Mouse (Mus musculus) heart, postnatal 0 days (tissue): Measurements from ENCODE around the gene Camk2d. TPM values are rescaled to one million over a fixed set of nuclear protein-coding genes. Genes with fewer than 3 reads are reported as not detected.
A peak's percentile ranks its signal among the peaks of the same experiment; 100 is the strongest.

Experiments
- ATAC-seq: fragments of 200-750 bp; cut with Nextera tagmentation; 2 replicates; pipeline ENCODE4 v1.8.0; 2017; ENCODE audit warnings: low read depth, moderate number of reproducible peaks, moderate library complexity; ENCODE audit not compliant: insufficient read depth
- DNase-seq: peaks from one replicate; pipeline ENCODE4 v3.0.0-alpha.2; 2016; ENCODE audit warnings: low spot score
- H3K27ac ChIP-seq: fragments of 300-500 bp; sonication (generic); 2 replicates; pipeline ENCODE4 v1.5.1; 2014; ENCODE audit warnings: low read depth, mild to moderate bottlenecking
- H3K27me3 ChIP-seq: fragments of 300-500 bp; sonication (generic); 2 replicates; pipeline ENCODE4 v1.6.1; 2014; ENCODE audit warnings: low read length, mixed read lengths; ENCODE audit not compliant: control insufficient read depth, insufficient read depth
- H3K36me3 ChIP-seq: fragments of 300-500 bp; sonication (generic); replicated peaks from 2 replicates; pipeline ENCODE4 v1.6.1; 2014; ENCODE audit warnings: low read length, mixed read lengths; ENCODE audit not compliant: control insufficient read depth, insufficient read depth
- H3K4me1 ChIP-seq: fragments of 300-500 bp; sonication (generic); 2 replicates; pipeline ENCODE4 v1.6.1; 2014; ENCODE audit warnings: antibody characterized with exemption; ENCODE audit not compliant: control insufficient read depth, insufficient read depth
- H3K4me2 ChIP-seq: fragments of 300-500 bp; sonication (generic); 2 replicates; pipeline ENCODE4 v1.6.1; 2014; ENCODE audit warnings: low read depth, mild to moderate bottlenecking, low read length, moderate library complexity
- H3K4me3 ChIP-seq: fragments of 300-500 bp; sonication (generic); 2 replicates; pipeline ENCODE4 v1.5.1; 2014; ENCODE audit warnings: low read depth, low read length
- H3K9ac ChIP-seq: fragments of 300-500 bp; sonication (generic); replicated peaks from 2 replicates; pipeline ENCODE4 v1.6.1; 2014; ENCODE audit warnings: low read depth, low read length, mixed read lengths
- H3K9me3 ChIP-seq: fragments of 300-500 bp; sonication (generic); replicated peaks from 2 replicates; pipeline ENCODE4 v1.6.1; 2016; ENCODE audit warnings: low read length; ENCODE audit not compliant: control insufficient read depth
- CTCF ChIP-seq: IDR thresholded peaks from 2 replicates; pipeline ENCODE4 v1.5.1; 2016; ENCODE audit warnings: antibody characterized with exemption, control low read depth, low read depth
- EP300 ChIP-seq: IDR thresholded peaks from 2 replicates; pipeline ENCODE4 v1.6.1; 2016; ENCODE audit warnings: antibody characterized with exemption, low read depth
- WGBS: fragments of 180-500 bp; shearing (Covaris S2); extraction: QIAGEN DNeasy Blood & Tissue Kit; methylation state at CpG from one replicate; pipeline ENCODE4 v1.1.7; 2014; 5-methylcytosine and 5-hydroxymethylcytosine counted together
- polyA plus RNA-seq: library from polyadenylated mRNA; unstranded; fragments of >200 nt; fragmentation: Nextera tagmentation; extraction: Ambion mirVana; gene quantifications from 2 replicates; pipeline ENCODE4 v1.2.1, GENCODE M21; 2015
- total RNA-seq: library from RNA; depleted of rRNA; stranded (reverse); fragments of >200 nt; gene quantifications from 2 replicates; pipeline ENCODE4 v1.2.3, GENCODE M21; 2014; ENCODE audit warnings: low replicate concordance

Camk2d gene
- total and polyA plus RNA-seq, 2 experiments from 2014 or later = 109 to 191 TPM

GRCm38 (mm10) chr3:126602772-126603171, 6.7 kb downstream of the Camk2d start:
- Histone ChIP-seq H3K27ac (no peak overlapping the region), H3K9ac (no peak overlapping the region)
- no peak for TF ChIP-seq EP300
- no peak for TF ChIP-seq CTCF

DNA sequence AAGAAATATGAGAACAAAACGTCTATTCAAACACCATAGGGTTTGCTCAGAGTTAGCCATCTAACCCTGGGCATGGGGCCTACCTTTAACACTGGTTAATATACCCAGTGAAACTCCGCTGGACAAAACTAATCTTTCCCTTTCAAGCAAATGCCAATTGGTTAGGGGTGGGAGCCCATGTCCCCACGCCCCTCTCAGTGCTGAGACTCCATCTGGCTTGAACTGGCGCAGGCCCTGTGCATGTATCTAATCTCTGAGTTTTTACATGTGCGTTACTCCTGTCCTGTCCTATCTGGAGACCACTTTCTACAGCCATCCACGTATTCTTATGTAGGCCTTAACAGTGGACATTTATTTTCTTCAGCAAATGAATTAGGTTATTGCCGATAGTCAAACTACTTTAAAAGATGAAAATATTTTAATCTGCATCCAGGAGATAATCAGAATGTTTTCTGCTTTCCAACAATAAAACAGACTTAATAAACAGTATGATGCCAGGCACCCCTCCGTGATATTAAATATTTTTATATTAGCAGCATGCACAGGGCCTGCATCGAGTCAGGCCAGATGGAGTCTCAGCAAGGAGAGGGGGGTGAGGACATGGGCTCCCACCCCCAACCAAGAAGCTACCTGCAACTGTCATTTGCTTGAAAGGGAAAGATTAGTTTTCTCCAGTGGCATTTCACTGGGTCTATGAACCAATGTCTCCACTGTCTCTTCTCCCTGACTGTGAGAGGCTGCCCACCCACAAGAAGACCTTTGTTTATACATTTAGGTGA, 8.7 kb downstream of the Camk2d start:
- no peak overlapping the region for H3K4me3 ChIP-seq
- H3K9me3 ChIP-seq = no peaks in the 10 kb centered on the region; the same call in 1 of the 2 replicates
- no peak overlapping the region for H3K4me2 ChIP-seq
- H3K36me3 ChIP-seq = peaks cover 27% of the 10 kb centered on the region
- no peak for TF ChIP-seq EP300
- TF ChIP-seq CTCF = no peak
- no peaks in the 10 kb centered on the region for H3K27me3 ChIP-seq
- WGBS = 69% methylated on average over 9 of the region's 9 CpGs
- H3K4me1 ChIP-seq = peaks cover 23% of the 10 kb centered on the region
- H3K9ac ChIP-seq = no peak overlapping the region
- 0 out of 2 replicates have a peak overlapping the region, but pooled peaks have one; percentile 11 for H3K27ac ChIP-seq
- no peak for ATAC-seq
- peak; percentile 3 for DNase-seq

More at GRCm38 (mm10) chr3:126602772-126603171, 6.7 kb downstream of the Camk2d start:
- Histone ChIP-seq H3K9me3 (no peaks in the 10 kb centered on the region; the same call in 1 of the 2 replicates), H3K27me3 (no peaks in the 10 kb centered on the region), H3K4me1 (peaks cover 15% of the 10 kb centered on the region; the same call in 1 of the 2 replicates), H3K4me3 (no peak overlapping the region), H3K36me3 (peaks cover 27% of the 10 kb centered on the region), H3K4me2 (no peak overlapping the region)
- 45% methylated on average over 11 of the region's 11 CpGs for WGBS
- ATAC-seq = no peak
- no peak for DNase-seq

GRCm38 (mm10) chr3:126609310-126609709, 13.2 kb downstream of the Camk2d start:
- H3K4me1 ChIP-seq = peaks cover 48% of the 10 kb centered on the region
- 54% methylated on average over 5 of the region's 5 CpGs for WGBS

GRCm38 (mm10) chr3:126609795-126610451, 13.8 kb downstream of the Camk2d start:
- DNase-seq (no peak), ATAC-seq (peak; percentile 43; the same call in 1 of the 2 replicates)
- peak overlapping the region; percentile 9 for H3K27ac ChIP-seq
- H3K36me3 ChIP-seq = peaks cover 6% of the 10 kb centered on the region; the same call in 1 of the 2 replicates
- no peaks in the 10 kb centered on the region for H3K9me3 ChIP-seq
- no peak for TF ChIP-seq CTCF
- H3K9ac ChIP-seq = no peak overlapping the region
- H3K27me3 ChIP-seq = no peaks in the 10 kb centered on the region
- peak overlapping the region; percentile 19; the same call in 1 of the 2 replicates for H3K4me2 ChIP-seq
- WGBS = 40% methylated on average over 14 of the region's 14 CpGs
- no peak overlapping the region for H3K4me3 ChIP-seq
- peaks cover 52% of the 10 kb centered on the region for H3K4me1 ChIP-seq

More at GRCm38 (mm10) chr3:126609310-126609709, 13.2 kb downstream of the Camk2d start:
- H3K9me3 ChIP-seq = no peaks in the 10 kb centered on the region
- peak overlapping the region; percentile 19; the same call in 1 of the 2 replicates for H3K4me2 ChIP-seq
- DNase-seq (no peak), ATAC-seq (no peak)
- peaks cover 6% of the 10 kb centered on the region; the same call in 1 of the 2 replicates for H3K36me3 ChIP-seq
- H3K27ac ChIP-seq = peak overlapping the region; percentile 9; the same call in 1 of the 2 replicates
- TF ChIP-seq EP300 = no peak
- no peak for TF ChIP-seq CTCF
- no peak overlapping the region for H3K4me3 ChIP-seq
- H3K27me3 ChIP-seq = no peaks in the 10 kb centered on the region
- no peak overlapping the region for H3K9ac ChIP-seq

DNA sequence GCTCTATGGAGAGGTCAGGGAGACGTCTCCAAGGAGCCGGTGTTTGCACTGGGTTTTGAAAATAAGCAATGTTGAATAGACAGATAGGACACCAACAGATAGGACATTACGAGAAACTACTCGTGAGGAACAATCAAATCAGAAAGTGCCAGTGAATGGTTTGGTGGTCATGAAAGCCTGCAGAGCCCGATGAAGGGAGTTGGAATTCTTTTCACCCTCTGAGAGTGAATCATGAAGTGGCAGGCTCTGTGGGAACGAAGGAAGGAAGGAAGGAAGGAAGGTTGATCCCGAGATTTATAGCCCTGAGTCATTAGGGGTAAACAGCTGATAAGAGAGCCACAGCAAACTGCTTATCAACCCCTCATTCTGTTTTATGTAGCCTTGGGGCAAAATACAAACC, 15.5 kb downstream of the Camk2d start:
- no peaks in the 10 kb centered on the region for H3K9me3 ChIP-seq
- H3K4me2 ChIP-seq = peak overlapping the region; percentile 42
- no peaks in the 10 kb centered on the region for H3K27me3 ChIP-seq
- ATAC-seq = no peak
- TF ChIP-seq CTCF (no peak), EP300 (no peak)
- peak overlapping the region; percentile 7 for H3K4me3 ChIP-seq
- WGBS = 4% methylated on average over 7 of the region's 7 CpGs
- peak overlapping the region; percentile 59 for H3K27ac ChIP-seq
- peaks cover 5% of the 10 kb centered on the region; the same call in 1 of the 2 replicates for H3K36me3 ChIP-seq
- peaks cover 54% of the 10 kb centered on the region for H3K4me1 ChIP-seq
- no peak for DNase-seq
- 0 out of 2 replicates have a peak overlapping the region, but pooled peaks have one; percentile 5 for H3K9ac ChIP-seq
